Mouse (Mus musculus) kidney, adult 2 months (tissue): ENCODE measurements at regions not wholly inside any gene's neighbourhood (a gene's known extent, or its start where the extent isn't known, plus 50 kb on each side); places are given as distances from the start of the nearest gene placed in this dataset.

Experiments used
- CTCF ChIP-seq: fragments of 200-500 bp; conservative IDR thresholded peaks from 2 replicates; pipeline ENCODE4 v1.5.1; 2011; ENCODE audit warnings: low read depth, mild to moderate bottlenecking, control low read depth, low read length, moderate library complexity, mixed read lengths; ENCODE audit not compliant: insufficient read depth, insufficient read length
- POLR2A ChIP-seq: fragments of 200-500 bp; IDR thresholded peaks from one replicate; pipeline ENCODE4 v1.6.1; 2011; ENCODE audit warnings: low read depth, low read length, control low read depth

- TF ChIP-seq CTCF (no peak), POLR2A (no peak)
Measured at GRCm38 (mm10) chr1:44395538-44395937, 155.8 kb upstream of the Gulp1 start.
